Mouse (Mus musculus) megakaryocyte, embryonic 14.5 days (primary cell): ENCODE results near the gene Epgn.

Experiments used
- FLI1 ChIP-seq: IDR thresholded peaks from 2 replicates; pipeline ENCODE4 v1.6.1; 2012; ENCODE audit warnings: low read length, inconsistent platforms, mixed read lengths
- GATA1 ChIP-seq: IDR thresholded peaks from 3 replicates; pipeline ENCODE4 v1.6.1; 2012; ENCODE audit warnings: mixed read lengths, low read length, inconsistent platforms, borderline replicate concordance

- no peak for TF ChIP-seq GATA1
- no peak for TF ChIP-seq FLI1
These were observed 11.7 kb downstream of the Epgn start for GRCm38 (mm10) chr5:91038963-91039362.
